Mouse (Mus musculus) left cerebral cortex, adult 2 months (tissue): ENCODE data around the gene Pawr. TPM values are rescaled to one million over a fixed set of nuclear protein-coding genes. Genes with fewer than 3 reads are reported as not detected.
"Not testable (repeated sequence)": the region's sequence is repeated elsewhere in the genome, so short reads cannot be mapped to it uniquely, and the experiment has no call there.

Experiments used
- DNase-seq, 2 experiments: peaks; one replicate each; pipeline ENCODE4 v3.0.0; 2021 to 2022; ENCODE audit warnings: low spot score in 2 of 2, mixed read lengths in 1 of 2; ENCODE audit errors: extremely low spot score in 1 of 2
- H3K27ac ChIP-seq: fragments of 200-600 bp; 2 replicates; pipeline ENCODE4 v1.8.1; 2022
- H3K4me3 ChIP-seq: fragments of 200-600 bp; 2 replicates; pipeline ENCODE4 v1.8.1; 2022
- CTCF ChIP-seq: fragments of 200-600 bp; IDR thresholded peaks from 2 replicates; pipeline ENCODE4 v1.8.1; 2022; ENCODE audit warnings: antibody characterized with exemption, mild to moderate bottlenecking, moderate library complexity
- intact Hi-C: fragments of 180-260 bp; cut with DNase I; formaldehyde crosslinking; loops from one replicate; pipeline ENCODE4 v1.15.1; 2025
- total RNA-seq, 2 experiments: library from RNA; stranded (reverse); gene quantifications; 2 replicates each; pipeline ENCODE4 v1.2.3; 2021

The Pawr gene
- total RNA-seq, 2 experiments from 2014 or later, result 2.7 to 3.9 TPM

- TF ChIP-seq CTCF, result no peak
- intact Hi-C loops, result loop anchor here (10.0 kb wide), 1 partner anchor 105 kb away; no protein-coding TSS in a partner anchor
- no peak for DNase-seq
- Histone ChIP-seq H3K27ac (no peak overlapping the region), H3K4me3 (no peak overlapping the region)
Observed at GRCm38 (mm10) chr10:108339872-108340271, 8.0 kb downstream of the Pawr start.

- no peak for TF ChIP-seq CTCF
- no peak for DNase-seq
- Histone ChIP-seq H3K27ac (no peak overlapping the region), H3K4me3 (no peak overlapping the region)
- intact Hi-C loops, result no loop called here
Observed at GRCm38 (mm10) chr10:108343734-108344133, 11.8 kb downstream of the Pawr start.

- TF ChIP-seq CTCF, result no peak
Observed at GRCm38 (mm10) chr10:108345123-108345522, 13.2 kb downstream of the Pawr start.

GRCm38 (mm10) chr10:108346301-108346700, 14.4 kb downstream of the Pawr start:
- intact Hi-C loops, H3K4me3 ChIP-seq, DNase-seq, H3K27ac ChIP-seq: not testable (repeated sequence)

More at GRCm38 (mm10) chr10:108345123-108345522, 13.2 kb downstream of the Pawr start:
- Histone ChIP-seq H3K27ac (no peak overlapping the region), H3K4me3 (no peak overlapping the region)
- no peak for DNase-seq
- intact Hi-C loops, result no loop called here

GRCm38 (mm10) chr10:108350125-108351070, 18.5 kb downstream of the Pawr start:
- Histone ChIP-seq H3K4me3 (no peak overlapping the region), H3K27ac (no peak overlapping the region)
- DNase-seq, result no peak
- intact Hi-C loops, result no loop called here
- TF ChIP-seq CTCF, result no peak

- no peak overlapping the region for H3K27ac ChIP-seq
- no peak for TF ChIP-seq CTCF
- intact Hi-C loops, result no loop called here
- no peak for DNase-seq
- H3K4me3 ChIP-seq, result no peak overlapping the region
Observed at GRCm38 (mm10) chr10:108352944-108353343, 21.0 kb downstream of the Pawr start.

- Histone ChIP-seq H3K4me3 (no peak overlapping the region), H3K27ac (no peak overlapping the region)
- intact Hi-C loops, result no loop called here
- DNase-seq, result no peak
- TF ChIP-seq CTCF, result no peak
Observed at GRCm38 (mm10) chr10:108354726-108355391, 22.9 kb downstream of the Pawr start.

- intact Hi-C loops, result no loop called here
- no peak overlapping the region for H3K27ac ChIP-seq
- no peak for TF ChIP-seq CTCF
- H3K4me3 ChIP-seq, result no peak overlapping the region
- no peak for DNase-seq
Observed at GRCm38 (mm10) chr10:108355392-108355775, 23.5 kb downstream of the Pawr start.

GRCm38 (mm10) chr10:108356601-108357187, 24.8 kb downstream of the Pawr start:
- TF ChIP-seq CTCF, result no peak
- intact Hi-C loops, result no loop called here
- Histone ChIP-seq H3K27ac (no peak overlapping the region), H3K4me3 (no peak overlapping the region)
- no peak for DNase-seq

- no peak overlapping the region for H3K27ac ChIP-seq
- DNase-seq, result no peak
- H3K4me3 ChIP-seq, result no peak overlapping the region
- intact Hi-C loops, result loop anchor here (5.0 kb wide), 1 partner anchor 53 kb away; no protein-coding TSS in a partner anchor
- no peak for TF ChIP-seq CTCF
Observed at GRCm38 (mm10) chr10:108359974-108360373, 28.1 kb downstream of the Pawr start.

- H3K4me3 ChIP-seq, result no peak overlapping the region
- no peak for DNase-seq
- no peak for TF ChIP-seq CTCF
- intact Hi-C loops, result loop anchor here (5.0 kb wide), 1 partner anchor 54 kb away; no protein-coding TSS in a partner anchor
- no peak overlapping the region for H3K27ac ChIP-seq
Observed at GRCm38 (mm10) chr10:108360801-108361200, 28.9 kb downstream of the Pawr start.
